ENCODE assay signal across 8 mouse cellular contexts in the genomic region with DNA sequence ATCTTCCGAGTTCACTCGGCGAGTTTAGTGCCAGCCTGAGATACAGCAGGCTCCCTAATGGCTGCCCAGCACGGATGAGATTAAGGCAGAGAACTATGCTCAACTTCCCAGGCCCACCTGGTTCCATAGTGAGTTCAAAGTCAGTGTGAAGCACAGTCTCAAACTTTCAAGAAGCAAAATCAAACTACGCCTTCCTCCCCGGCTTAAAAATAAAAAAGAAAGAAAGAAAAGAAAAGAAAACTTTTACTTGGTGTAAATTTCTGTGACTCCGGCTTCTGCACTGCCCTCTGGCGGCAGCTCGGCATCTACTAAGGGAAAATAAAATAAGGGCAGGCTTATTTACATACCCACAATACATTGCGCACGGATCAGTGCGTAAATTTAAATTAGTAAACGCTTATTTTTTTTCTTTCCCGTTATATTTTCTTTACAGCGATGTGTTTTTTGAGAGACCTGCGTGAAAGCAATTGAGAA. TPM values are rescaled to one million over a fixed set of nuclear protein-coding genes. Genes with fewer than 3 reads are reported as not detected.
DNase-seq lines count a peak whose midpoint lies in the region; ATAC-seq and TF ChIP-seq lines count a peak whose summit lies in the region.

No protein-coding gene starts in this region.

- whole genome bisulfite sequencing in forebrain, embryonic 16.5 days, result under 1% methylated on average over 16 of the region's 16 CpGs
- WGBS in lung, embryonic 16.5 days, result under 1% methylated on average over 16 of the region's 16 CpGs
- WGBS in thymus, adult 2 months, result under 1% methylated on average over 16 of the region's 16 CpGs

- DNase-seq in MEL-GATA-1-ER (ENCODE audit: extremely low read depth, low read depth), result peak; percentile 74
- DNase-seq in cerebellum, adult 18-20 months, result peak; percentile 80 to 86
- peak; percentile 88 for DNase-seq in layer of hippocampus, adult 9-10 months (ENCODE audit: low spot score)
- DNase-seq in ovary, adult 18-20 months (ENCODE audit: low spot score), result peak; percentile 63
- peak; percentile 84 for DNase-seq in thymus, adult 2 months

- peaks cover 8% of the 10 kb centered on the region; the same call in 1 of the 2 replicates for H3K4me1 ChIP-seq in forebrain, embryonic 16.5 days (replicated peaks; ENCODE audit: control insufficient read depth, insufficient read depth, low read length)
- H3K4me1 ChIP-seq in lung, embryonic 16.5 days (replicated peaks; ENCODE audit: control insufficient read depth, insufficient read depth, low read length), result peaks cover 8% of the 10 kb centered on the region; the same call in 1 of the 2 replicates
- 0 out of 2 replicates have a peak, but pooled peaks cover 2% of the 10 kb centered on the region for H3K4me1 ChIP-seq in thymus, adult 2 months (replicated peaks; ENCODE audit: control insufficient read depth, insufficient read depth, low read length)

- H3K9ac ChIP-seq in forebrain, embryonic 16.5 days (replicated peaks; ENCODE audit: low read depth, low read length), result peak overlapping the region; percentile 42
- H3K9ac ChIP-seq in lung, embryonic 16.5 days (ENCODE audit: low read length), result peak overlapping the region; percentile 61

- H3K4me2 ChIP-seq in forebrain, embryonic 16.5 days (ENCODE audit: low read length), result peak overlapping the region; percentile 34
- peak overlapping the region; percentile 48 for H3K4me2 ChIP-seq in lung, embryonic 16.5 days (ENCODE audit: low read depth, low read length)

- H3K9me3 ChIP-seq in forebrain, embryonic 16.5 days (ENCODE audit: control insufficient read depth, low read length), result no peaks in the 10 kb centered on the region
- H3K9me3 ChIP-seq in lung, embryonic 16.5 days (ENCODE audit: control insufficient read depth, low read length), result no peaks in the 10 kb centered on the region

- no peaks in the 10 kb centered on the region; the same call in 1 of the 2 replicates for H3K27me3 ChIP-seq in forebrain, embryonic 16.5 days (replicated peaks; ENCODE audit: control insufficient read depth, insufficient read depth, low read length)
- H3K27me3 ChIP-seq in lung, embryonic 16.5 days (ENCODE audit: control insufficient read depth, insufficient read depth, low read depth, low read length), result no peaks in the 10 kb centered on the region
- H3K27me3 ChIP-seq in thymus, adult 2 months (ENCODE audit: control insufficient read depth, insufficient read depth, low read length), result no peaks in the 10 kb centered on the region

- peak; percentile 67 for ATAC-seq in forebrain, embryonic 16.5 days
- ATAC-seq in hematopoietic stem cell, adult 5-6 weeks (replicated peaks in 1 of 2; ENCODE audit: insufficient read depth in 1 of 2, low FRiP score in 2 of 2, low TSS enrichment in 1 of 2, low read depth in 1 of 2, poor library complexity in 2 of 2, severe bottlenecking in 2 of 2), result peak; percentile 54 to 68; a peak in 1 of 4 replicates
- peak; percentile 76; the same call in 1 of the 2 replicates for ATAC-seq in lung, embryonic 16.5 days (ENCODE audit: low read depth)

- H3K27ac ChIP-seq in forebrain, embryonic 16.5 days (ENCODE audit: low read length), result peak overlapping the region; percentile 38; the same call in 1 of the 2 replicates
- H3K27ac ChIP-seq in lung, embryonic 16.5 days (ENCODE audit: low read length), result peak overlapping the region; percentile 58
- H3K27ac ChIP-seq in thymus, adult 2 months (ENCODE audit: control insufficient read depth, insufficient read depth, low read length), result peak overlapping the region; percentile 80

- no peaks in the 10 kb centered on the region for H3K36me3 ChIP-seq in forebrain, embryonic 16.5 days (ENCODE audit: control insufficient read depth, insufficient read depth)
- no peaks in the 10 kb centered on the region for H3K36me3 ChIP-seq in lung, embryonic 16.5 days (ENCODE audit: control insufficient read depth, insufficient read depth, low read length)
- no peaks in the 10 kb centered on the region for H3K36me3 ChIP-seq in thymus, adult 2 months (ENCODE audit: control insufficient read depth, insufficient read depth, low read length)

- TF ChIP-seq CTCF in thymus, adult 2 months (IDR thresholded peaks at IDR 0.05; ENCODE audit: borderline replicate concordance, control insufficient read depth, extremely low read depth, insufficient read depth, low read length, poor library complexity), result no peak

- TF ChIP-seq POLR2A in thymus, adult 2 months (IDR thresholded peaks at IDR 0.05; ENCODE audit: control insufficient read depth, extremely low read depth, insufficient read depth, low read length, poor library complexity), result no peak

- H3K4me3 ChIP-seq in forebrain, embryonic 16.5 days (replicated peaks; ENCODE audit: low read length), result peak overlapping the region; percentile 26
- peak overlapping the region; percentile 48 for H3K4me3 ChIP-seq in lung, embryonic 16.5 days (ENCODE audit: low read length)
- peak overlapping the region; percentile 11 for H3K4me3 ChIP-seq in thymus, adult 2 months (ENCODE audit: control insufficient read depth, insufficient read depth, low read length)

RNA-seq across cellular contexts. Expression of gene Kif2c, which starts 7.0 kb away (rescaled TPM):
- 27.2 and 33.2 TPM in 2 replicates for polyA plus RNA-seq in forebrain, embryonic 16.5 days (2015; fragmentation: Nextera tagmentation; extraction: Ambion mirVana)
- 21.9 and 30.0 TPM in 2 replicates for total RNA-seq in hematopoietic stem cell, adult 5-6 weeks (2017)
- 70.7 and 77.6 TPM in 2 replicates for polyA plus RNA-seq in lung, embryonic 16.5 days (2015; fragmentation: Nextera tagmentation; extraction: Ambion mirVana)
- 16.5 and 21.8 TPM in 2 replicates for polyA plus RNA-seq in thymus, adult 2 months (2012; rRNA removed)

RNA-seq across cellular contexts. Expression of gene Rps8, which starts 33.4 kb away (rescaled TPM):
- polyA plus RNA-seq in forebrain, embryonic 16.5 days (2015; fragmentation: Nextera tagmentation; extraction: Ambion mirVana), result 418 and 427 TPM in 2 replicates
- total RNA-seq in hematopoietic stem cell, adult 5-6 weeks (2017), result 2,027 and 2,234 TPM in 2 replicates
- 858 and 904 TPM in 2 replicates for polyA plus RNA-seq in lung, embryonic 16.5 days (2015; fragmentation: Nextera tagmentation; extraction: Ambion mirVana)
- 698 and 732 TPM in 2 replicates for polyA plus RNA-seq in thymus, adult 2 months (2012; rRNA removed)

RNA-seq across cellular contexts. Expression of gene Plk3, which starts 55.7 kb away (rescaled TPM):
- polyA plus RNA-seq in forebrain, embryonic 16.5 days (2015; fragmentation: Nextera tagmentation; extraction: Ambion mirVana), result 9.6 and 10.2 TPM in 2 replicates
- total RNA-seq in hematopoietic stem cell, adult 5-6 weeks (2017), result 3.1 and 9.3 TPM in 2 replicates
- 3.0 and 3.2 TPM in 2 replicates for polyA plus RNA-seq in lung, embryonic 16.5 days (2015; fragmentation: Nextera tagmentation; extraction: Ambion mirVana)
- polyA plus RNA-seq in thymus, adult 2 months (2012; rRNA removed), result 18.0 and 21.4 TPM in 2 replicates

Comparison
In these comparisons a context has a peak if more than half of its experiments do, and no peak if none do; other contexts are left out.
1. Peak in every context shown above with its lines: DNase-seq, ATAC-seq, H3K4me3 ChIP-seq and H3K27ac ChIP-seq.